Mouse (Mus musculus): ENCODE results near the gene Prkar1b.

The Prkar1b gene

GRCm38 (mm10) chr5:139149681-139150602 is at the start of gene Prkar1b, which contains the start of gene Dnaaf5:
TSS of gene Prkar1b (minus strand) at chr5:139150001.
TSS of gene Dnaaf5 (plus strand) at chr5:139150223.
- DNase-seq (ENCODE audit: low read depth, low spot score): peak; percentile 98

GRCm38 (mm10) chr5:139199636-139199994 is 49.8 kb upstream of the Prkar1b start:
- DNase-seq (ENCODE audit: low read depth, low spot score): no peak

- no peak for DNase-seq (ENCODE audit: low read depth, low spot score)
These were observed 49.0 kb upstream of the Prkar1b start for GRCm38 (mm10) chr5:139198779-139199178.

DNA sequence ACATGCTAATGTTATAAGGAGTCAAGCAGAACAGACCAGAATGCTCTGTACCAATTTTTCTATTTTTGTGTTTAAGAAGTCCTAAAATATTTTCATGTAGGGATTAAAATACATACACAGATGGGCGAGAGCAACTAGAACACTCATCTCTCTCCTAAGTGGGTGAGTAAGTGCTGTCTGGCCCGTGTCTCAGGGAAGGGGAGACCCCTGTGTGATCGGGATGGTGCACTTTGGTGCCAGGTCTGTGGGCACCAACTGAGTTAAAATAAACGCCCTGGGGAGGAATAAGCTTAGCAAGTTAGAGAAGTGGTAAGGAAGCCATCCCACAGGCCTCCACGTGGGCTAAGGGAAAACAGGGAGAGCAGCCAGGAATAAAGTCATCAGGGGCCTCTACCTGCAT is 41.2 kb upstream of the Prkar1b start:
- DNase-seq (ENCODE audit: low read depth, low spot score): no peak

DNA sequence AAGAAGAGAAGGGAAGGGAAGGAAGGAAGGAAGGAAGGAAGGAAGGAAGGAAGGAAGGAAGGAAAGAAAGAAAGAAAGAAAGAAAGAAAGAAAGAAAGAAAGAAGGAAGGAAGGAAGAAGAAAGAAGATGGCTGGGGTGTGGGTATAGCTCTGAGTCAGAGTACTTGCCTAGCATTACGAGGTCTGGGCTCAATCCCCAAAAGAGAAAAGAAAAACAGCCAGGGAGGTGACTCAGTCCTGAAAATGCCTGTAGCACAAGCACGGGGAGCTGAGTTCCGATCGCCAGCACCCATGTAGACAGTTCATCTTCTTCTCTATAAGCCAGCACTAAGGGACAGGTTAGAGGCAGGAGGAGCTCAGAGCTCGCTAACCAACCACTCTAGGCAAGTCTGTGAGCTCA is 39.9 kb upstream of the Prkar1b start:
- no peak for DNase-seq (ENCODE audit: low read depth, low spot score)

GRCm38 (mm10) chr5:139184897-139185296 is 35.1 kb upstream of the Prkar1b start:
- DNase-seq (ENCODE audit: low read depth, low spot score): no peak

DNA sequence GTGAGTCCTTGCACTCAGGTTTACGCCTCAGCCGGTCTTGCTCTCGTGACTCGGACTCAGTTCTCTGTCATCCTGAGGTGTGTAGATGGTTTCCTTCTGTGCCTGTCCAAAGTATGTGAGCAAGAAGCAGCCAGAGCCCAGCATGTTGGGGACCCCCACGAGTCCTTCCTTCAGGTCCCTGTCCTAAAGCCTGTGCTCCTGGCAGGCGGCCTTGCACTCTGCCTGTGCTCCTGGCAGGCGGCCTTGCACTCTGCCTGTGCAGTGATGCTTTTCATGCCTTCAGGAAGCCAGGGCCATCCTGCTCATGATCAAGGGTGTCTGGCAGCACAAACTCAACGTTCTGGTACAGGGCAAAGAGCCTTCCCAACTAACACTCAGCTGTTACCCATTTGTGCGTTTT is 33.8 kb upstream of the Prkar1b start:
- no peak for DNase-seq (ENCODE audit: low read depth, low spot score)

GRCm38 (mm10) chr5:139183131-139183530 is 33.3 kb upstream of the Prkar1b start:
- DNase-seq (ENCODE audit: low read depth, low spot score): no peak

DNA sequence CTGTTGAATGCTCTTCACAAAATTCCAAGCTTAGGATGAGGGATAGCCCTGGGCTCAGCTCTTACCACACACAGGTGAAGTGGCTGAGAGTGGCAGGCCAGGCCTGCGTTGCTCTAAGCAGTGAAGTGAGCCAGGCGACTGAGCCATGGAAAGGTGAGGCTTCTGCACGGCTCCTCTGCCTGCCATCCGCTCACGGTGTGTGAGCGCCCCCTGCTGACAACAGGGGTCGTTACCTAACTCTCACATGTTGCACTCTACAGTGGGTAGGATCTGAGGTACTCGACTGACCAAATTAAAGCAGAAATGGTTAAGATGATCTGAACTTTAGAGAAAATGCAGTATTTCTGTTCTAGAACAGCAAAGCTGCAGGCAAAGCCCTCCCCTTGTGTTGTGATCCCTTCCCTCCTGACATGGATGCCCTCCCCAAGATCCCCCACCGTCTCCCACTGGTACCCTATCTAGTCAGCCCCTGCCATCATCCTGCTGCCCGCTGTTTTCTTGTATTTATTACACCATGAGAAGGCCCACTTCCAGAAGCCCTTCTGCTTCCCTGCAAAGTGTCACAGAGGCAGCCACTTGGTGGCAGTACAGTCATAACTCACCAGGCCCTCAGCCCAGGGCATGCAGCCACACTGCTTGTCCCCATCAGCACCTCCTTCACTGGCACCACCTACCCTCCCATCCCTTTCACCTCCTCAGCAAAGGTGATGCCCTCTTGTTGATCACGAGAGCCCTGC is 29.3 kb upstream of the Prkar1b start:
- peak; percentile 75 for DNase-seq (ENCODE audit: low read depth, low spot score)

DNA sequence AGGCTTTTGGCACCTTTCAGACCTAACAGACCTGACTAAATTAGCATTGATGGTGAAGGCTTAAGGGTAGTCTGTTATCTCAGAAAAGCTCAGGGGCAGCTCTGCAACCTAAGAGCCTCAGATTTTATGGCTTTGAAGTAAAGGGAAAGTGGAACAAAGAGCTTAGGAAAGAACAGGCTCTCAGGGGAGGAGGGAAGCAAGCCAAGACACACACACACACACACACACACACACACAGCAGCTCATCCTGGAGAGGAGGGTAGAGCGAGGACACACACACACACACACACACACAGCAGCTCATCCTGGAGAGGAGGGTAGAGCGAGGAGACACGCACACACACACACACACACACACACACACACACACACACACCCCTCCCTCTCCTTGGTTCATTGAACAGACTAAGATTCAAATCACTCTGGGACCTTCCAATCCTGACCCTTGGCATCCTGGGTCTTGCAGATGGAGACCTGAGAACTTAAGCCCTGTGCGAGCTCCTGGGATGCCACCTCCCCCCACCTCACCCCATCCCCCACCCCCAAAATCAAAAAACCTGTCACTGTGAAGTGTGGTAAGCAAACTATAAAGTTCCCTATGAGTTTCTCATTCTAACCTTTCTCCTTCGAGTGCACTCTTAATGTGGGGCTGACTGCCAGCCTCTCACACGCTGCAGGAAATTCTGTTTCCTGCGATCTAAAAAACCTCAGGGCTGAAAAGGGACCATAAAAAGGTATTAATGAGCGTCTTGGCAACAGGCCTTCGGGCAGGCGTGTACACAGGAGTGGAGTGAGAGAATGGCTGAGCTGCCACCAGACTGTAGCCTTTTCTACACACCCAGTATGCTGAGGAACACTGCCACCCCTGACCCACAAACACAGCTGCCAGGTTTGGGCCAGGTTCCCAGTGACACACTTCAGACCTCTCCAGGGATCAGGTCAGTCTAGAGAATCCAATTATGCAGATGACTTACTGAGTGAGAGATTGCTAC is 25.1 kb upstream of the Prkar1b start:
- DNase-seq (ENCODE audit: low read depth, low spot score): no peak

GRCm38 (mm10) chr5:139174141-139174540 is 24.3 kb upstream of the Prkar1b start:
- peak; percentile 8 for DNase-seq (ENCODE audit: low read depth, low spot score)

- DNase-seq (ENCODE audit: low read depth, low spot score): no peak
These were observed 22.1 kb upstream of the Prkar1b start for GRCm38 (mm10) chr5:139171929-139172328.

DNA sequence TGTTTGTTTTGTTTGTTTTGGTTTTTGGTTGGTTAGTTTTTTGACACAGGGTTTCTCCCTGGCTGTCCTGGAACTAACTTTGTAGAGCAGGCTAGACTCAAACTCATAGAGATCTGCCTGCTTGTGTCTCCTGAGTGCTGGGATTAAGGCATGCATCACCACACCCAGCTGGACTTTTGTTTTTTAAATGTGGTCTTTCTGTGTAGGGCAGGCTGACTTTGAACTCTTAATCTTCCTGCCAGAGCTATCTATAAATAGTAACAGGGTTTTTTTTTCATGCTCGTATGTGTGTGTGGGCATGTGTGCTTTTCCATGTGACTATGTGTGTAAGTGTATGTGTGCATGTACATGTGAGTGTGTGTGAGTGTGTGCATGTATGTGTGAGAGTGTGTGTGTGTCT is 17.7 kb upstream of the Prkar1b start:
- DNase-seq (ENCODE audit: low read depth, low spot score): no peak

GRCm38 (mm10) chr5:139166781-139167361 is 17.1 kb upstream of the Prkar1b start:
- no peak for DNase-seq (ENCODE audit: low read depth, low spot score)

DNA sequence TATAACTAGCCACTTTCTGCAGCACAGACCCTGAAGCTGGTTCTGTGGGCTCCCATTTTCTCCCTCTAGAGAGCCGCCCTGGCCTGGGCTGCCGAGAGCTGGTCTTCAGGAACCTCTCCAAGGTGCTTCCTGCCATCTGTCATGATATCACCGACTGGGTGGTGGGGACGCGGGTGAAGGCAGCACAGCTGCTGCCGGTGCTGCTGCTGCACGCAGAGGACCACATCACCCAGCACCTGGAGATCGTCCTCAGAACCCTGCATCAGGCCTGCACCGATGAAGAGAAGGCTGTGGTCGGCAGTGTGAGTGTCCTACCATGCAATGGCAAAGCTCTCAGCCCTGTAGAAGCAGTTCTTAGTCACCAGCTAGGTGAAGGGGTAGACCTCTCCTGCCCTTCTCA is 11.8 kb upstream of the Prkar1b start:
- no peak for DNase-seq (ENCODE audit: low read depth, low spot score)

GRCm38 (mm10) chr5:139160899-139161298 is 11.1 kb upstream of the Prkar1b start:
- no peak for DNase-seq (ENCODE audit: low read depth, low spot score)

DNA sequence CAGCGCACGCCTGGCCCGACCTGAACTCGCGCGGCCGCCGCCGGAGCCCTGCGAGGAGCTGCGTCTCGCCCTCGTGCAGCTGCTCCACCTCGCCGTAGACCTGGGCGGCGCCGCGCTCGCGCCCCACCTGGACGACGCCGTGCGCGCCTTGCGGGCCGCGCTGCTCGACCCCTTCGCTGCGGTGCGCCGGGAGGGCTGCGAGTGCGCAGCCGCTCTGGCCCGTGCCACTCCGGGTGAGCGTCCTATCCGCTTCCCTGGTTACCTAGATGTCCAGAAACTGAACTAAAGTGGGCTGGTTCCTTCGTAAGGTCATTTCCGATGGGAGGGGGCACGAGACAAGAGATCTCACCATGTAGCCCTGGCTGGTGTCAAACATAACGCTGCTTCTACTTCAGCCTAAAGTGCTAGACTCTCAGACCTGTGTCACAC is 816 bp upstream of the Prkar1b start:
- peak; percentile 17 for DNase-seq (ENCODE audit: low read depth, low spot score)

- no peak for DNase-seq (ENCODE audit: low read depth, low spot score)
These were observed 662 bp downstream of the Prkar1b start for GRCm38 (mm10) chr5:139149006-139149672.

DNA sequence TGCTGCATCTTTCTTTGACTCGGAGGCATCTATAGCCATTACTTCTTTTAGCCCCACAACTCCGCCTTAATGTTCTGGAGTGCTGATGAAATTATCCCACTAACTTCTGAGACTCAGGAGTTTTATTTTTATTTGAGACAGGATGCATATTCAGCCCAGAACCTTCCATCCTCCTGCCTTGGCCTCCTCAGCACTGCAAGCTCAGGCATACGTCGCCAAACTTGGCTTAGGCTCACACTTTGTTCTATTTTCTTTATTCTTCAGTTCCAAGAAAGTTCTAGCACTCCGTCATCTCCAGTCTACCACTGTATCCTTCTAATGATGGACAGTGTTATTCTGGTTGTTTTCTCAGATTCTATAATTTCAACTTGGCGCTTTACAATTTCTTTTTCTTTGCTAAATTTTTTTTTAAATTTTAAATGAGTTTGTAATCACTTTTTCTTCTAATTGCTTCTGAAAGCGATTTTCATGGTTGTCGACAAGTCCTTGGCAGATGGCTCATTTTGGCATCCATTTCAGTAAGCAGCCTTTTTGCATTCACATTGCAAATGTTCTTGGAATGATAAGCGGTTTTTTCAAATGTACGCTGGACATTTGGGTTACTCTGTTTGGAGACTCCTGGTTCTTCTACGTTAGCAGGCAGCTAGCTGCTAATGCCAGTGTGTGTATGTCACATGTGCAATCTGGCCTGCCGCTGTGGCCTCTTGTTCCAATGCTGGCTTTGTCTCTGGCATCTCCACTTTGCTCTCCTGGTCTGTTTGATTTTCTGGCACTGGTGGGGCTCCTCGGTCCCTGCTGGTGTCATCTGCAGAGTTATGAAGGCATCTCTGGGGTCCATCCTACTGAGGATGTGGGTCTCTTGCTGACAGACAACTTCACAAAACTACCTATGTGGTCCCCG is 2.4 kb downstream of the Prkar1b start:
- DNase-seq (ENCODE audit: low read depth, low spot score): no peak
